Mouse (Mus musculus): ENCODE measurements at regions not wholly inside any gene's neighbourhood (a gene's known extent, or its start where the extent isn't known, plus 50 kb on each side); places are given as distances from the start of the nearest gene placed in this dataset.

DNA sequence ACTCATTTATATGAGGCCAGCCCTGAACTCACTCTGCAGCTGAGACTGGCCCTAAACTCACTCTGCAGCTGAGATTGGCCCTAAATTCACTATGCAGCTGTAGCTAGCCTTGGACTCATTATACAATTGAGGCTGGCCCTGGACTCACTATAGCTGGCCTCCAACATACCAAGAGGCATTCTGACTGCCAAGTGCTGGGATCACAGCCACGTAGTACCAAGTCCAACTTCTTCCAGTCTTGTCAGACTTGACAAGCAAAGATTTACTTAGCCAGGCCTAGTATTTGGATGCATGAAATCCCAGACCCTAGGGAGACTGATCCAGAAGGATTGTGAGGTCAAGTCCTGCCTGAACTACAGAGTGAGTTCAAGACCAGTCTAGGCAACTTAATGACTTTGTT is 81.6 kb downstream of the Xrcc2 start:
- no peak for TF ChIP-seq CTCF (IDR thresholded peaks at IDR 0.05; ENCODE audit: insufficient read depth, low read depth, low read length)
- no peak for TF ChIP-seq POLR2A (IDR thresholded peaks at IDR 0.05; ENCODE audit: insufficient read depth, low read depth, low read length)

All from olfactory bulb, adult 2 months (tissue).